Mouse (Mus musculus) limb, embryonic 14.5 days (tissue): ENCODE data around the gene Pbld1. TPM values are rescaled to one million over a fixed set of nuclear protein-coding genes. Genes with fewer than 3 reads are reported as not detected.
"Not testable (repeated sequence)": the region's sequence is repeated elsewhere in the genome, so short reads cannot be mapped to it uniquely, and the experiment has no call there.

Source experiments
- ATAC-seq: fragments of 200-750 bp; cut with Nextera tagmentation; 2 replicates; pipeline ENCODE4 v1.8.0; 2017; ENCODE audit warnings: low read depth, moderate number of reproducible peaks, moderate TSS enrichment; ENCODE audit not compliant: low FRiP score
- DNase-seq: peaks from one replicate; pipeline ENCODE4 v3.0.0-alpha.2; 2015; ENCODE audit warnings: low spot score
- H3K27ac ChIP-seq: fragments of 300-500 bp; sonication (generic); replicated peaks from 2 replicates; pipeline ENCODE4 v1.5.1; 2014; ENCODE audit warnings: low read depth, mild to moderate bottlenecking, low read length, moderate library complexity, mixed read lengths
- H3K27me3 ChIP-seq: fragments of 300-500 bp; sonication (generic); 2 replicates; pipeline ENCODE4 v1.6.1; 2014; ENCODE audit warnings: low read length, mixed read lengths; ENCODE audit not compliant: control insufficient read depth, insufficient read depth
- H3K36me3 ChIP-seq: fragments of 300-500 bp; sonication (generic); 2 replicates; pipeline ENCODE4 v1.6.1; 2014; ENCODE audit warnings: mild to moderate bottlenecking, low read length, moderate library complexity, mixed read lengths; ENCODE audit not compliant: control insufficient read depth, insufficient read depth
- H3K4me1 ChIP-seq: fragments of 300-500 bp; sonication (generic); 2 replicates; pipeline ENCODE4 v1.6.1; 2014; ENCODE audit warnings: antibody characterized with exemption, low read length, mixed read lengths; ENCODE audit not compliant: control insufficient read depth, insufficient read depth
- H3K4me2 ChIP-seq: fragments of 300-500 bp; sonication (generic); replicated peaks from 2 replicates; pipeline ENCODE4 v1.6.1; 2014; ENCODE audit warnings: low read depth, mild to moderate bottlenecking, low read length, moderate library complexity; ENCODE audit not compliant: severe bottlenecking
- H3K4me3 ChIP-seq: fragments of 300-500 bp; sonication (generic); replicated peaks from 2 replicates; pipeline ENCODE4 v1.5.1; 2014; ENCODE audit warnings: low read length
- H3K9ac ChIP-seq: fragments of 300-500 bp; sonication (generic); 2 replicates; pipeline ENCODE4 v1.6.1; 2014; ENCODE audit warnings: mild to moderate bottlenecking, low read depth, low read length, moderate library complexity; ENCODE audit not compliant: severe bottlenecking
- H3K9me3 ChIP-seq: fragments of 300-500 bp; sonication (generic); 2 replicates; pipeline ENCODE4 v1.6.1; 2016; ENCODE audit warnings: low read length; ENCODE audit not compliant: control insufficient read depth
- POLR2A ChIP-seq: fragments of 200-500 bp; IDR thresholded peaks from 2 replicates; pipeline ENCODE4 v1.8.0; 2012; ENCODE audit warnings: inconsistent platforms, mild to moderate bottlenecking, moderate library complexity, borderline replicate concordance; ENCODE audit not compliant: insufficient read depth, insufficient read length; ENCODE audit errors: extremely low read depth
- WGBS: fragments of 180-500 bp; shearing (Covaris S2); extraction: QIAGEN DNeasy Blood & Tissue Kit; methylation state at CpG from one replicate; pipeline ENCODE4 v1.1.7; 2014; 5-methylcytosine and 5-hydroxymethylcytosine counted together
- polyA plus RNA-seq, 2 experiments: library from polyadenylated mRNA; depleted of rRNA in 1 of 2; stranded (reverse) in 1 of 2; unstranded in 1 of 2; fragments of >200 nt; fragmentation: Nextera tagmentation in 1 of 2; extraction: Ambion mirVana in 1 of 2; gene quantifications; 2 replicates each; pipeline versions ENCODE4 v1.2.1 to v1.2.3; 2012 to 2014

Pbld1 gene
- polyA plus RNA-seq, 2 experiments: 0.23 to 0.78 TPM

GRCm38 (mm10) chr10:63043154-63043553 lies 16.8 kb upstream of the Pbld1 start:
- H3K36me3 ChIP-seq: no peaks in the 10 kb centered on the region
- DNase-seq: no peak
- no peak for ATAC-seq
- H3K9me3 ChIP-seq: no peaks in the 10 kb centered on the region
- 57% methylated on average over 3 of the region's 3 CpGs for WGBS
- H3K4me1 ChIP-seq: no peaks in the 10 kb centered on the region
- H3K9ac ChIP-seq: no peak overlapping the region
- no peak for TF ChIP-seq POLR2A
- H3K4me3 ChIP-seq: no peak overlapping the region
- no peak overlapping the region for H3K4me2 ChIP-seq
- no peak overlapping the region for H3K27ac ChIP-seq
- H3K27me3 ChIP-seq: no peaks in the 10 kb centered on the region

GRCm38 (mm10) chr10:63047751-63048150 lies 12.2 kb upstream of the Pbld1 start:
- Histone ChIP-seq H3K4me2 (no peak overlapping the region), H3K9me3 (no peaks in the 10 kb centered on the region), H3K9ac (no peak overlapping the region), H3K4me1 (no peaks in the 10 kb centered on the region), H3K27me3 (no peaks in the 10 kb centered on the region), H3K36me3 (no peaks in the 10 kb centered on the region), H3K27ac (no peak overlapping the region), H3K4me3 (no peak overlapping the region)
- ATAC-seq (no peak), DNase-seq (no peak)
- TF ChIP-seq POLR2A: no peak
- WGBS: 86% methylated on average over 8 of the region's 8 CpGs

GRCm38 (mm10) chr10:63049106-63049505 lies 10.9 kb upstream of the Pbld1 start:
- TF ChIP-seq POLR2A: no peak
- Histone ChIP-seq H3K4me1 (no peaks in the 10 kb centered on the region), H3K4me3 (no peak overlapping the region), H3K27me3 (no peaks in the 10 kb centered on the region), H3K36me3 (no peaks in the 10 kb centered on the region), H3K9me3 (no peaks in the 10 kb centered on the region), H3K4me2 (no peak overlapping the region), H3K9ac (no peak overlapping the region), H3K27ac (no peak overlapping the region)
- DNase-seq (no peak), ATAC-seq (no peak)
- 79% methylated on average over 2 of the region's 2 CpGs for WGBS

GRCm38 (mm10) chr10:63051267-63051666 lies 8.7 kb upstream of the Pbld1 start:
- H3K4me2 ChIP-seq: no peak overlapping the region
- no peak overlapping the region for H3K27ac ChIP-seq
- no peaks in the 10 kb centered on the region for H3K9me3 ChIP-seq
- H3K4me3 ChIP-seq: no peak overlapping the region
- DNase-seq (no peak), ATAC-seq (no peak)
- no peak for TF ChIP-seq POLR2A
- WGBS: 71% methylated on average over 7 of the region's 7 CpGs
- no peak overlapping the region for H3K9ac ChIP-seq
- no peaks in the 10 kb centered on the region for H3K4me1 ChIP-seq
- H3K36me3 ChIP-seq: no peaks in the 10 kb centered on the region
- no peaks in the 10 kb centered on the region for H3K27me3 ChIP-seq

GRCm38 (mm10) chr10:63052011-63052410 lies 8.0 kb upstream of the Pbld1 start:
- 78% methylated on average over 6 of the region's 6 CpGs for WGBS
- no peak for TF ChIP-seq POLR2A
- no peaks in the 10 kb centered on the region for H3K9me3 ChIP-seq
- no peaks in the 10 kb centered on the region for H3K36me3 ChIP-seq
- H3K27ac ChIP-seq: no peak overlapping the region
- no peak overlapping the region for H3K4me2 ChIP-seq
- H3K9ac ChIP-seq: no peak overlapping the region
- no peaks in the 10 kb centered on the region for H3K4me1 ChIP-seq
- no peaks in the 10 kb centered on the region for H3K27me3 ChIP-seq
- ATAC-seq (no peak), DNase-seq (no peak)
- H3K4me3 ChIP-seq: no peak overlapping the region

- ATAC-seq (no peak), DNase-seq (no peak)
- no peak overlapping the region for H3K4me3 ChIP-seq
- no peaks in the 10 kb centered on the region for H3K4me1 ChIP-seq
- H3K9me3 ChIP-seq: no peaks in the 10 kb centered on the region
- no peak overlapping the region for H3K27ac ChIP-seq
- 54% methylated on average over 6 of the region's 6 CpGs for WGBS
- no peaks in the 10 kb centered on the region for H3K27me3 ChIP-seq
- no peaks in the 10 kb centered on the region for H3K36me3 ChIP-seq
- no peak for TF ChIP-seq POLR2A
- no peak overlapping the region for H3K9ac ChIP-seq
- H3K4me2 ChIP-seq: no peak overlapping the region
Observed at GRCm38 (mm10) chr10:63053007-63053406, 7.0 kb upstream of the Pbld1 start.

- H3K9ac ChIP-seq, DNase-seq, ATAC-seq, H3K27ac ChIP-seq, H3K4me1 ChIP-seq, H3K9me3 ChIP-seq, H3K36me3 ChIP-seq, H3K27me3 ChIP-seq, H3K4me3 ChIP-seq, H3K4me2 ChIP-seq: not testable (repeated sequence)
- 79% methylated on average over 6 of the region's 6 CpGs for WGBS
Observed at GRCm38 (mm10) chr10:63054071-63054470, 5.9 kb upstream of the Pbld1 start.
